Mouse (Mus musculus) intestine, postnatal 0 days (tissue): Measurements from ENCODE around the gene Nubp2. TPM values are rescaled to one million over a fixed set of nuclear protein-coding genes. Genes with fewer than 3 reads are reported as not detected.

ENCODE experiments used
- ATAC-seq: fragments of 200-750 bp; cut with Nextera tagmentation; 2 replicates; pipeline ENCODE4 v1.8.0; 2017; ENCODE audit warnings: mild to moderate bottlenecking, moderate TSS enrichment, moderate library complexity
- H3K27ac ChIP-seq: fragments of 300-500 bp; sonication (generic); 2 replicates; pipeline ENCODE4 v1.5.1; 2014; ENCODE audit warnings: mild to moderate bottlenecking, low read depth, low read length, moderate library complexity
- H3K27me3 ChIP-seq: fragments of 300-500 bp; sonication (generic); replicated peaks from 2 replicates; pipeline ENCODE4 v1.6.1; 2014; ENCODE audit warnings: low read length, mixed read lengths; ENCODE audit not compliant: control insufficient read depth, insufficient read depth
- H3K36me3 ChIP-seq: fragments of 300-500 bp; sonication (generic); 2 replicates; pipeline ENCODE4 v1.6.1; 2014; ENCODE audit warnings: mild to moderate bottlenecking, moderate library complexity; ENCODE audit not compliant: control insufficient read depth, insufficient read depth
- H3K4me1 ChIP-seq: fragments of 300-500 bp; sonication (generic); replicated peaks from 2 replicates; pipeline ENCODE4 v1.6.1; 2014; ENCODE audit warnings: antibody characterized with exemption, low read length, mixed read lengths; ENCODE audit not compliant: control insufficient read depth, insufficient read depth
- H3K4me2 ChIP-seq: fragments of 300-500 bp; sonication (generic); replicated peaks from 2 replicates; pipeline ENCODE4 v1.6.1; 2014; ENCODE audit warnings: low read depth, mild to moderate bottlenecking, moderate library complexity
- H3K4me3 ChIP-seq: fragments of 300-500 bp; sonication (generic); 2 replicates; pipeline ENCODE4 v1.5.1; 2014; ENCODE audit warnings: low read depth, low read length
- H3K9ac ChIP-seq: fragments of 300-500 bp; sonication (generic); 2 replicates; pipeline ENCODE4 v1.6.1; 2014; ENCODE audit warnings: mild to moderate bottlenecking, low read depth, low read length
- H3K9me3 ChIP-seq: fragments of 300-500 bp; sonication (generic); 2 replicates; pipeline ENCODE4 v1.6.1; 2016; ENCODE audit warnings: mixed run types; ENCODE audit not compliant: control insufficient read depth
- CTCF ChIP-seq: sonication (generic); IDR thresholded peaks from 2 replicates; pipeline ENCODE4 v1.5.1; 2016; ENCODE audit warnings: low read depth, mild to moderate bottlenecking, control low read depth, antibody characterized with exemption, moderate library complexity
- WGBS: fragments of 180-500 bp; shearing (Covaris S2); extraction: QIAGEN DNeasy Blood & Tissue Kit; methylation state at CpG from one replicate; pipeline ENCODE4 v1.1.7; 2014; 5-methylcytosine and 5-hydroxymethylcytosine counted together
- polyA plus RNA-seq: library from polyadenylated mRNA; unstranded; fragments of >200 nt; fragmentation: Nextera tagmentation; extraction: Ambion mirVana; gene quantifications from 2 replicates; pipeline ENCODE4 v1.2.1, GENCODE M21; 2015

Gene Nubp2
- polyA plus RNA-seq, 1 experiment from 2014 or later: 53.5 TPM

- H3K27me3 ChIP-seq: no peaks in the 10 kb centered on the region
- H3K4me2 ChIP-seq: no peak overlapping the region
- no peak overlapping the region for H3K9ac ChIP-seq
- no peak overlapping the region for H3K27ac ChIP-seq
- no peak overlapping the region for H3K4me3 ChIP-seq
- H3K9me3 ChIP-seq: no peaks in the 10 kb centered on the region
- WGBS: 70% methylated on average over 1 of the region's 1 CpGs
- 0 out of 2 replicates have a peak, but pooled peaks cover 5% of the 10 kb centered on the region for H3K4me1 ChIP-seq
- no peaks in the 10 kb centered on the region for H3K36me3 ChIP-seq
- no peak for ATAC-seq
- TF ChIP-seq CTCF: no peak
These were observed 11.8 kb downstream of the Nubp2 start for GRCm38 (mm10) chr17:24874405-24874745.

DNA sequence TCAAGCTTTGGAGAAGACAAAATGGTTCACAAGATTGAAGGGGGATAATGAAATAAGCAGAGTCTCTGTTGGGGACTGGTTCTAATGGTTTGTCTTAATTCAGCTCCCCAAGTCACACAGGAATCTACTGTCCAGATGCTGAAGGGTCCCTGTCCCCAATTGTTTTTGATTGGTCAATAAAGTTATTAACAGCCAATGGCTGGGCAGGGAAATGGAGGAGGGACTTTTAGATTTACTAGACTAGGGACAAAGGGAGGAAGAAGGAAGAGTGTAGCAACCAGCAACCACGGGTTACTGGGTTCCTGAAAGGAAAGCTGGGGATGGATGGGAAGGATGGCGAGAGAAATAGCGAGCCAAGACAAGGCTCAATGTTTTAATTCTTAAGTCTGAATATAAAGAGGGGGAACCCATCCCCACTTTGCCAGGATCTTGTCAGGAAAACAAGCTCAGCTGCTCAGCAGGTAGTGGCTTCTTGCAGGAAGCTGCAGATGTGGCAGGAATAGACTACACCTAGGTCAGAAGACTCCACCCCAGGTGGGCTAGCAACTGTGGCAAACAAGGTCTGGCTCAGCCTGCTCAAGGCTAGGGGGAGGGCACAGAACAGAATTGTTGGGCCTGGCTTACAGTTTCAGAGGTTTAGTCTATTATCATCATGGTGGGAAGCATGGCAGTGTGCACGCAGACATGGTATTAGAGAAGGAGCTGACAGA is 12.3 kb downstream of the Nubp2 start:
- Histone ChIP-seq H3K27ac (no peak overlapping the region), H3K4me3 (no peak overlapping the region), H3K36me3 (no peaks in the 10 kb centered on the region), H3K27me3 (no peaks in the 10 kb centered on the region), H3K4me1 (0 out of 2 replicates have a peak, but pooled peaks cover 5% of the 10 kb centered on the region), H3K9me3 (no peaks in the 10 kb centered on the region), H3K9ac (no peak overlapping the region), H3K4me2 (no peak overlapping the region)
- ATAC-seq: no peak
- WGBS: 59% methylated on average over 4 of the region's 4 CpGs
- TF ChIP-seq CTCF: no peak

GRCm38 (mm10) chr17:24867914-24868313 is 18.2 kb downstream of the Nubp2 start:
- H3K27ac ChIP-seq: no peak overlapping the region
- H3K36me3 ChIP-seq: peaks cover 37% of the 10 kb centered on the region
- ATAC-seq: no peak
- no peak for TF ChIP-seq CTCF
- 93% methylated on average over 10 of the region's 10 CpGs for WGBS
- no peak overlapping the region for H3K4me2 ChIP-seq
- no peaks in the 10 kb centered on the region for H3K9me3 ChIP-seq
- no peak overlapping the region for H3K4me3 ChIP-seq
- H3K9ac ChIP-seq: no peak overlapping the region
- no peaks in the 10 kb centered on the region for H3K27me3 ChIP-seq
- no peaks in the 10 kb centered on the region for H3K4me1 ChIP-seq

GRCm38 (mm10) chr17:24865776-24866175 is 20.4 kb downstream of the Nubp2 start, which contains the start of gene Igfals:
TSS of gene Igfals (plus strand) at chr17:24865997.
- no peak within 1 kb of the TSS for H3K4me2 ChIP-seq
- H3K27me3 ChIP-seq: no peaks in the 10 kb centered on the region
- H3K36me3 ChIP-seq: peaks cover 58% of the 10 kb centered on the region
- H3K4me3 ChIP-seq: no peak within 1 kb of the TSS
- no peak for ATAC-seq
- H3K27ac ChIP-seq: no peak within 1 kb of the TSS
- H3K9me3 ChIP-seq: no peaks in the 10 kb centered on the region
- H3K4me1 ChIP-seq: no peaks in the 10 kb centered on the region
- no peak for TF ChIP-seq CTCF
- 89% methylated on average over 8 of the region's 8 CpGs for WGBS
- H3K9ac ChIP-seq: no peak within 1 kb of the TSS

DNA sequence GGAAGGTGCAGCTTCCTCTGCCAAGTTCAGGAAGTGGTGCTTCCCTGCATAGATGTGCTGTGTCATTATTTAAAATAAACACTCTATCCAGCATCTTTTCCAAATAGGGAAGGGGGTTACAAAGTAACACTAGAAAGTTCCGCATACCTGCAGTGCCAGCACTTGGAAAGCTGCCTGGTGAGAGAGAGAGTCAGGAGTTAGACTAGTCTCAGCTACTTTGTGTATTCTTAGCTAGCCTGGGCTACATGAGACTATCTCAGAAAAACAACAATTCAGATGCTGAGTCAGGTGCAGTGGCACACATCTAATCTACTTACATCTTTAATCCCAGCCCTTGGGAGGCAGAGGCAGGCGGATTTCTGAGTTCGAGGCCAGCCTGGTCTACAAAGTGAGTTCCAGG is 24.4 kb downstream of the Nubp2 start:
- H3K9ac ChIP-seq: no peak overlapping the region
- no peak for ATAC-seq
- TF ChIP-seq CTCF: no peak
- no peaks in the 10 kb centered on the region for H3K4me1 ChIP-seq
- H3K27ac ChIP-seq: no peak overlapping the region
- no peaks in the 10 kb centered on the region for H3K27me3 ChIP-seq
- no peak overlapping the region for H3K4me3 ChIP-seq
- 96% methylated on average over 3 of the region's 3 CpGs for WGBS
- H3K9me3 ChIP-seq: no peaks in the 10 kb centered on the region
- H3K4me2 ChIP-seq: no peak overlapping the region
- H3K36me3 ChIP-seq: peaks cover 90% of the 10 kb centered on the region

DNA sequence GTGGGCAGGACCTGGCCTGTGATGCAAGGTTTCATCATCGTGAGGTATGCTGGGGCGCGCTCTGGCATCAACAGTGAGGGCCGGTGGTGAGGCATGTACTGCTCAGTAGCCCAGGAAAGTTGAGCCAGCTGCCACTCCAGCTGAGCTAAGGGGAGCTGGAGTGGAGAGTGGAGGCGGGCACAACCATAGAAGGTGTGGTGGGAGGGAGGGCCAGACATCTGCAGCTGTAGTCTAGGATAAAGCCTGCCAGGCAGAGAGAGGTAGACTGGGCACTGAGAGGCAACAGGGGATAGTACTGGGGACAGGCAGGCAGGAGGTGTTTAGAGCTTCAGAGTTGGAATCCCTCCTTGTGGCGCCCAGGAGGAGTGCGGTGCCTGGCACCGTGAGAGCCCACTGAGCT is 26.1 kb downstream of the Nubp2 start:
- no peak for TF ChIP-seq CTCF
- WGBS: 90% methylated on average over 8 of the region's 8 CpGs
- Histone ChIP-seq H3K4me2 (no peak overlapping the region), H3K36me3 (peaks cover 91% of the 10 kb centered on the region), H3K9me3 (no peaks in the 10 kb centered on the region), H3K27me3 (no peaks in the 10 kb centered on the region), H3K4me1 (no peaks in the 10 kb centered on the region), H3K27ac (no peak overlapping the region), H3K9ac (no peak overlapping the region), H3K4me3 (no peak overlapping the region)
- no peak for ATAC-seq

- no peak overlapping the region for H3K9ac ChIP-seq
- H3K36me3 ChIP-seq: peaks cover 92% of the 10 kb centered on the region
- no peak for ATAC-seq
- H3K4me3 ChIP-seq: no peak overlapping the region
- H3K9me3 ChIP-seq: no peaks in the 10 kb centered on the region
- WGBS: 87% methylated on average over 6 of the region's 6 CpGs
- H3K4me1 ChIP-seq: no peaks in the 10 kb centered on the region
- TF ChIP-seq CTCF: no peak
- H3K4me2 ChIP-seq: no peak overlapping the region
- no peak overlapping the region for H3K27ac ChIP-seq
- no peaks in the 10 kb centered on the region for H3K27me3 ChIP-seq
These were observed 27.2 kb downstream of the Nubp2 start for GRCm38 (mm10) chr17:24858967-24859366.
